Mouse (Mus musculus) urinary bladder, postnatal 4 days (tissue): ENCODE measurements around the gene Bcap29.
"Not testable (repeated sequence)": the region's sequence is repeated elsewhere in the genome, so short reads cannot be mapped to it uniquely, and the experiment has no call there.

ENCODE experiments used
- DNase-seq, 2 experiments: peaks; one replicate each; pipeline ENCODE4 v3.0.0; 2021 to 2022; ENCODE audit warnings: low spot score in 2 of 2

Gene Bcap29

GRCm38 (mm10) chr12:31578691-31579476, 55.6 kb downstream of the Bcap29 start:
- no peak for DNase-seq

- DNase-seq = no peak
Measured at GRCm38 (mm10) chr12:31574506-31574905, 60.0 kb downstream of the Bcap29 start.

GRCm38 (mm10) chr12:31569784-31570183, 64.7 kb downstream of the Bcap29 start:
- no peak for DNase-seq

GRCm38 (mm10) chr12:31568661-31569060, 65.8 kb downstream of the Bcap29 start:
- DNase-seq = no peak

GRCm38 (mm10) chr12:31567535-31567934, 66.9 kb downstream of the Bcap29 start:
- not testable (repeated sequence) for DNase-seq

- DNase-seq = no peak
Measured at GRCm38 (mm10) chr12:31560712-31561111, 73.7 kb downstream of the Bcap29 start.

- DNase-seq = no peak
Measured at GRCm38 (mm10) chr12:31560002-31560401, 74.5 kb downstream of the Bcap29 start.

- DNase-seq = no peak
Measured at GRCm38 (mm10) chr12:31554371-31554770, 80.1 kb downstream of the Bcap29 start.

GRCm38 (mm10) chr12:31551252-31551651, 83.2 kb downstream of the Bcap29 start:
- no peak for DNase-seq

- DNase-seq = no peak
Measured at GRCm38 (mm10) chr12:31546061-31546460, 88.4 kb downstream of the Bcap29 start.

GRCm38 (mm10) chr12:31545219-31545618, 89.2 kb downstream of the Bcap29 start:
- no peak for DNase-seq

- no peak for DNase-seq
Measured at GRCm38 (mm10) chr12:31541541-31541940, 92.9 kb downstream of the Bcap29 start.
